Mouse (Mus musculus): ENCODE measurements at regions not wholly inside any gene's neighbourhood (a gene's known extent, or its start where the extent isn't known, plus 50 kb on each side); places are given as distances from the start of the nearest gene placed in this dataset.

GRCm38 (mm10) chr12:25381619-25382018, 284.7 kb upstream of the Id2 start:
- no peak for TF ChIP-seq POLR2A (IDR thresholded peaks at IDR 0.05; ENCODE audit: borderline replicate concordance, extremely low read depth, insufficient read depth, insufficient read length, poor library complexity, severe bottlenecking)
- TF ChIP-seq CTCF (IDR thresholded peaks at IDR 0.05; ENCODE audit: borderline replicate concordance, extremely low read depth, insufficient read depth, insufficient read length): no peak
